Mouse (Mus musculus) brain, adult 2 months (tissue): ENCODE results near the gene Trmt13.
A peak's percentile ranks its signal among the peaks of the same experiment; 100 is the strongest.
"Not testable (repeated sequence)": the region's sequence is repeated elsewhere in the genome, so short reads cannot be mapped to it uniquely, and the experiment has no call there.

Experiments used
- DNase-seq: peaks from one replicate; pipeline ENCODE4 v3.0.0; 2011; ENCODE audit warnings: low read depth, low spot score

Gene Trmt13

DNA sequence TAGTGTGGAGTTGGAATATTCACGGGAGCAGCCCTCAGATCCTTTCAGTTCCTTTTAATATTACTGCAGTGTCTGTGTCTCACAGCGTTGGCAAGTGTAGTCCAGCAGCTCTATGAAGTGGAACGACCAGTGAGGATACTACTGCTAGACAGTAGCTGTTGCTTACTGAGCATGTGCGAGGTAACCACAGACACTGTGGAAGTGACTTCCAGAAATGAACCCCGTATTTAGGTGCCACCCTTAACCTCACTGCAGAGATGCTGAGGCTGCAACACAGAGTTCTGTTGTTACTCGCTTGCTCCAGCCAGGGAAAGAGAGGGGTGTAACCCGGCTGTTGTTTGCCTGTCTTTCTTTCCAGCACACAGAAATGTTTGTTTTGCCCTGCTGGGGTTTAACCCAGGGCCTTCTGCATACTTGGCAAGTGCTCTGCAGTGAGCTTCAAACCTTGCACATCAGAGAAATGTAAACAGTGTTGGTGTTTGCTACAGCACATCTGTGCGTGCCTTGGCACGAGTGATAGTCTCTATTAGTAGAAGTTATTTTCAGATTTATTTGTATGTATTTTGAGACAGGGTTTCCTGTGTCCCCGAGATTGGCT, at the start of gene Trmt13:
TSS of gene Trmt13 (minus strand) at position 293 of the 598 bp plus-strand sequence.
- peak; percentile 79 for DNase-seq

DNA sequence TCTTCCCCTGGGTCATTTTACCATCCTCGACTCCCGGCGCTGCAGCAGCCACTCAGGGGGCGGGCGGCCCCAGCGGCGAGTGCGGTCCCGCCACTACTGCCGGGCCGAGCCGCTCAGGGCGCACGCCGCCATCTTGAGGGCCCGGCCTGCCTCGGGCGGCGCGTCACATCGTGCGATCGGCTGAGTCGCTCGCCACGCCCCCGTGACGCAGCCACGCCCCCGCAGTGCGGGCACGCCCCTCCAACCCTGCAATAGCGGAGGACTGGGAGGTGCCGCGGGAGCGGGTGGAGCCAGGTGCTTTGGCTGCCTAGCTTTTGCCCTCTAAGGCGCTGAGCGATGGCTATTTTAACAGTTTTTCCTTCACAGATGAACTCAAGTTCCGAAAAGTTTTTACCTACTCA, 48.1 kb upstream of the Trmt13 start, which contains the start of gene Mfsd14a:
TSS of gene Mfsd14a (minus strand) at position 215 of the 401 bp plus-strand sequence.
- DNase-seq: peak; percentile 98

DNA sequence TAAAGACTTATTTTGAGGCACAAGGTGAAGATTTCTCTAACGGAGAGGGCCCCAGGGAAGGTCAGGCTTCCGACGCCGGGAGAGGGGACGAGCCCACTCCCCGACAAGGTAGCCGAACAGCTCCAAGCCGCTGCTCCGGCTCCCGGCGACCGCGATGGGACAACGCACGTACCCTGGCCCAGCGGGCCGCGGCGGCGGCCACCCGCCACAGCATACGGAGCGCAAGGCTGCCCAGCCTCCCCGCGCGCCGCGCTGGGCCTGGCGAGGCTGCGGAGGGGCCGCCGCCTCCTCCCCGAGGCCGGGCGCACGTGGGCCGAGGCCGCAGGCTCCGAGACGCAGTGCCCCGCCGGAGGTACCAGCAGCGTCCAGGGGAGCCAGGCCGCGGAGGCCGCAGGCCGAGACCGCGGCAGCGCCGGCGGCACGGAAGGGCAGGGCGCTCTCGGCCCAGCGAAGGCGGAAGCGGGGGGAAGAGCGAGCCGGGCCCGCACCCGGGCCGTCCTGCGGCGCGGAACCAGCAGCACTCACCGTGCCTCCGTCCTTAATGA, 47.6 kb upstream of the Trmt13 start:
- no peak for DNase-seq

DNA sequence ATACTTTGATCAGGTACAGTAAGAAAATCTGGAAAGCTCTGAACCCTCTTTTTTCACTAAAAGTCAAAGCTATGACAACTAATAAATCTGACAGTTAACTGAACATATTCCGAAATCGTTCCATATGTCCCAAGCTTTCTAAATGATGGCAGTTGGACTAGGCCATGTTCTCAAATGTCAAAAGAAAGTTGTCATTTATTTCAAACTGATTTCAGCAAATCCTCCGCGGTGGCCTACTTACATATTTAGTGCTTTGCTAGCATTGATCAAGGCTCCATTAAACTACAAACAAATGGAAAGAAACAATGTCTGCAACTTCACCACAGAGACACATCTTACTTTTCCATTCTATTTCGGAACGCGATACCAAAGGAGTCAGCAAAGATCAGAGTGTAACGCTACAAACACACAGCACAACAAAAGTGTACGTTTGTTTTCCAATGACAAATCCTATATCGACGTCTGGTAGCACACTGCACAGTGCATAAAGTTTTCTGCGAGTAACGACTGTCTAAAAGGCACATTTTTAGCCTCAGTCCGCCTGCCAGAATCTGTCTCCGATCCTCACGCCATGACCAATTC, 47.0 kb upstream of the Trmt13 start:
- DNase-seq: peak; percentile 21

DNA sequence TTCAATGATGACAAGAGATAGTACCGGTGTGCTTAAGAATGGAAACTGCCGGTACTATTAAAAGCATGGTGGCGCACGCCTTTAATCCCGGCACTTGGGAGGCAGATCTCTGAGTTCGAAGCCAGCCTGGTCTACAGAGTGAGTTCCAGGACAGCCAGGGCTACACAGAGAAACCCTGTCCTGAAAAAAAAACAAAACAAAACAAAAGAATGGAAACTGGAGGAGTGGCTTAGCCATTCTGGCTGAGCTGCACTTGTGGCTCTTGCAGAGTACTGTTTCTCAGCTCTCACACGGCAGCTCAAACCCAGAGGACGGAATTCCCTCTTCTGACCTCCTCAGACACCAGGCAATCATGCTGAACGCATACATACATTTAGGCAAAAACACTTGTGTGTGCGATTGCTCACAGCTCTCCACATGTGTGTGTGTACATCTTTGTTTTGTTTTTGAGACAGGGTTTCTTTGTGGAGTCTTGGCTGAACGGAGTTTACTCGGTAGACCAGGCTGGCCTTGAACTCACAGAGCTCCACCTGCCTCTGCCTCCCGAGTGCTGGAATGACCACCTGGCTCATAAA, 45.6 kb upstream of the Trmt13 start:
- no peak for DNase-seq

DNA sequence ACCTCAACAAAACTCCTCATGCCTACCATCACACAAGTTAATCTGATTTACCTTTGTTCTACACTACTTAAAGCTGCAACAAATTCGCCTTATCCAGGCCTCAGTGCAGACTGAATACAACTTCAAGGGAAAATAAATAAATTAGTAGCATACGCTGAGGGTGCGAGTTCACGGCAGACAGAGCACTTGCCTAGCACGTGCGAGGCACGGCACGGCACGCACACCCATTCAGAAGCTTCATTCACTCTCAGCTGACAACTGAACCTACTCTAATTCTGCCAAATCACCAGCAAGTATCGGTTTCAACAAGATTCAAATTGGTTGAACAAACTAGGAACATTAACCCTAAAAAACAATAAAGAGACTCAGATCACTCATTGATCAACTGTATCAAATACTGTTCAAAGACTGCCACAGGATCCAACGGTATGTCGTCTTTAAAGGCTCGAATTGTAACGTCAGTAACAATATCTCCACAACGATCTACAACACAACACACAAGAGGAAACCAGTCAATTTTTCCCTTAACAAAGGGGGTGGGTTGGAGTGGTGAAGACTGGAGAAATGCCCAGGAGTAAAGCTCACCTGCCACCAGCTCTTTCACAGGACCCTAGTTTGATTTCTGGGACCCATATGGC, 44.7 kb upstream of the Trmt13 start:
- no peak for DNase-seq

DNA sequence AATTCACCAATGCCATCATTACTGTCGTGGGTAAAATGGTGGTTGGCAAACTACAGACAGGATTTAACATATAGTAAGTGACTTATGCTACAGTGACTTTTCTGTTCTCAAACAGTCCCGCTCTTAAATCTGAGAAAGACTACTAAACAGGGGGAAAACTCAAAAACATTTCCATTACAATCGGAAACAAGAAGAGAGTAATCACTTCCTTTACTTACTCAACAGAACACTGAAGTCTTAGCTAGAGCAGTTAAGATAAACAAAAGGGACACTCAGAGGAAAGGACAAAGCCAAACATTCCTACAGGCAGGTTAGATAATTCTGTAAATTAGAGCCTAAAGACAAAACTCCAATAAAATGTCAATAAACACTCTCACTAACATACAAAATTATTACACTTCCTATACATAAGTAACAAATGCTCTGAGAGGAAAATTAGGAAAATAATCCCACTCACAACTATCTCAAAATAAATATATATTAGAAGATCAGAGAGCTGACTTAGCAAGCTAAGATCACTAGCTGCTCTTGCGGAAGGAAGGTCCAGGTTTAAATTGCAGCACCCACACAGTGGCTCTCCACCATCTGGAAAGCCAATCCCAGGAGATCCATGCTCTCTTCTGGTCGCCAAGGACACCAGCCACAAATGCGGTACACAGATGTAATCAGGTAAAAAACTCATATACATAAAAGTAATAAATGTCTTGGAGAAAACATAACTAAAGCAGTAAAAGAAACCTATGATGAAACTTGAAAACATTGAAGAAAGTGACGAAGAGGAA, 42.0 kb upstream of the Trmt13 start:
- no peak for DNase-seq

DNA sequence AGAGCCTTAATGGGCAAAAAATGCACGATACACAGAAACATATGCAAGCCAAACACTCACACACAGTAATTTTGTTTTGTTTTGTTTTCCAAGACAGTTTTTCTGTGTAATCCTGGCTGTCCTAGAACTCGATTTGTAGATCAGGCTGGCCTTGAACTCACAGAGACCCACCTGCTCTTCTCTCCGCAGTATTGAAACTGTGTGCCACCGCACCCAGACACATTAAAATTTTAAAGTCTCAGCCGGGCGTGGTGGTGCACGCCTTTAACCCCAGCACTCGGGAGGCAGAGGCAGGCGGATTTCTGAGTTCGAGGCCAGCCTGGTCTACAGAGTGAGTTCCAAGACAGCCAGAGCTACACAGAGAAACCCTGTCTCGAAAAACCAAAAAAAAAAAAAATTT, 39.7 kb upstream of the Trmt13 start:
- not testable (repeated sequence) for DNase-seq

DNA sequence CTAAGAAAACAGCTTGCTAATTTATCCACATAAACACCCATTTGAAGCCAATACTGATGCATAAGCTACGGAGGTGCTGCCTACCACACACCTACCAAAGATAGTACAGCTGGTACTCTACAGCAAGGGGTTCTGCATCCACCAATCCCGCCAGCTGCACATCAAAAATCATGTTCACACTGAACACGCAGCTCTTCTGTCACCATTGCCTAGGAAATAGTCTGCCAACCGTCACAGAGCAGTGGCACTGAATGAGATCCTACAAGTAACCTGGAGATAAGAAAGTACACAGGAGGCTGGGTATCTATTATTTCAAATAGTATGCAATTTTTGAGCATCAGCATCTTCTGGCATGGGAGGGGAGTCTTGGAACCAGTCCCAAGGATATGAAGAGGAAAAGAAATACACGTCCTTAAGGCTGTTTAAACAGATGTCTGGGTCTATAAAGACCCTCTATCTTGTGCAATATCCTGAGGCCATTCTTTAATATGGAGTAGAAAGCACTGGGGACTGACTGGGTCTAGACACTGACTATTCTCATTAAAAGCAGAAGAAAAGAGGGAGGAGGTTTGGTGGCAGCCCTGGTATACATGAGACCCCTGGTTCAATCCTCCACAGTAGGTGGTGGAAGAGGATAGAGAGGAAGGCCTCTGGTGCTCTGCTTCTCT, 39.0 kb upstream of the Trmt13 start:
- peak; percentile 37 for DNase-seq

DNA sequence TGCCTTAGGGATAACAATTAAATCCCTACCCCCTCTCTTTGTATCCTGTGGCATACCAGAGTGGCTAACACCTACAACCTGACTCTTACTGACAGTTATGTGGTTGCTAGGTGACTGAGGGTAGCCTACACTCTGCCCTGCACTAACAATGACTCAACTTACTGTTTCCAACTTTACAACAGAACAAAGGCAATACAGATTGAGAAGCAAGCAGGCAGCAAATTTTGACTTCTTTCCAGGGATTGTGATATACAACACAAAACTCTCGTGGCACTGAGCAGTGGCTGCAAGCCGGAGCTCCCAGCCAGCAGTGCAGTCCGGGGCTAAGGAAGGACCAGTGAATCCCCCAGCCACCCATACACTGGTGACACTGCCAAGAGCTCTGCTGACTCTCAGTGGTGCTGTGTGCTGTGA, 37.7 kb upstream of the Trmt13 start:
- DNase-seq: peak; percentile 71

DNA sequence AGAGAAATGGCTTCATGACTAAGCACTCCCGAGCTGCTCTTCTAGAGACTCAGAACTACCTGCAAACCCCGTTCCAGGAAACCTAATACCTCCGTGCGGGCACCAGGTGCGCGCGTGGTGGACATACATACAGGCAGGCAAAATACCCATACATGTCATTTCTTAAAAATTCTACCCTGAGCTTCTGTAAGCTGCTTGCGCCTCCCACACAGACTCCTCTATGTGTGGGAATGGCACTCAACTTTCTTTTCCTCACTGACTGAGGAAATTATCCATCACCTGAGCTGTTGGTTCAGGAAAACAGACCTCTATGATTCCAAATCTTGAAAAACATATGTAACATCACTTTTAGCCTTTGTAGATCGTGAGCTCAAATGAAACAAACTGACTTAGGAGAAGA, 36.3 kb upstream of the Trmt13 start:
- peak; percentile 36 for DNase-seq

DNA sequence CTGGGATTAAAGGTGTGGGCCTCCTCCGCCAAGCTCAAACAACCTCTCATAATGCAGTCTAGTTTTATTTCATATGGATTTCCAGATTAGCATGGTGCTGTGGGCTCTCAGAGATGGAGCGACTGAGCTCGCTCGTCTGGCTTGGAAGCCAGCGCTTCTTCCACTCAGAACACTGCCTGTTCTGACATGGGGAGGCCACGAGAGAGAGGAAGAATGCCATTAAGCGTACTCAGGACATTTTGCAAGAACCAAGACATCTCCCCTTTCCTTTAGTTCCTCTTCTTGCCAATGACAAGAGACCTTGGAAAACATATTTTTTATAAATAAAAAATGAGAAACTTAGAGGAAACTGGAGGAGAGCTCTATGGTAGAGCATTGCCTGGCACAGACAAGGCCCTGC, 34.4 kb upstream of the Trmt13 start:
- no peak for DNase-seq

DNA sequence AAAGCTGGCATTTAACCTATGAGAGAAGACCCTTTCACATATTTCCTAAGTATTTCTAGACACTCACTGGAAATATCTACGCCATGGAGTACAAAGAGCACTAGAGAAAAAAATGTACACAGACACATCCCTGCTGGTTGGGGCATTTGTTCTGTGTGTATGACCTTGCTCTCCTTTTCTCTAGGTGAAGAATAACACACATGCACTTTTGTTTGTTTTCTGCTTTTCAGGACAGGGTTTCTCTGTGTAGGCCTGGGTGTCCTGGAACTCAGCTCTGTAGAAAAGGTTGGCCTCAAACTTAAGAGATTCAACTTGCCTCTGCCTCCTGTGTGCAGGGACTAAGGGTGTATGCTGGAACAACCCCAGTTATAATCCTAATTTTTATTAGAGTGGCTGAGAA, 32.0 kb upstream of the Trmt13 start:
- DNase-seq: no peak

DNA sequence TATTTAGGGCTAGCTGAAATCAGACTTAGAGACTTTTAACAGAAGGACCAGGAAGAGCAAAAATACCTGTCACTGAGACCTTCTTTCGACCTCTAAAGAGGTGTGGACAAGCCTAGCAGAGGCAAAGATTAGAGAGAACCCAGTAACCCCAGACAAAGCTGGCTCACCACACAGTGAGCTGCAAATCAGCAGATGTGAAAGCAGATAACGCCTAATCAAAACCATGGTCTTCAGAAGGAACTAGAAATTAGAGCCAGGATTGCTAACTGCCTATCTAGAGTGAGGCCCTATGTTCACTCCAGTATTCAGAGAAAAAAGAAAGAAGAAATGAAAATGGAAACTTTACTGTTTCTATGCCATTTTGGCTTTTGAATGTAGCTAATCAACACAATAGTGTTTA, 28.0 kb upstream of the Trmt13 start:
- DNase-seq: no peak

DNA sequence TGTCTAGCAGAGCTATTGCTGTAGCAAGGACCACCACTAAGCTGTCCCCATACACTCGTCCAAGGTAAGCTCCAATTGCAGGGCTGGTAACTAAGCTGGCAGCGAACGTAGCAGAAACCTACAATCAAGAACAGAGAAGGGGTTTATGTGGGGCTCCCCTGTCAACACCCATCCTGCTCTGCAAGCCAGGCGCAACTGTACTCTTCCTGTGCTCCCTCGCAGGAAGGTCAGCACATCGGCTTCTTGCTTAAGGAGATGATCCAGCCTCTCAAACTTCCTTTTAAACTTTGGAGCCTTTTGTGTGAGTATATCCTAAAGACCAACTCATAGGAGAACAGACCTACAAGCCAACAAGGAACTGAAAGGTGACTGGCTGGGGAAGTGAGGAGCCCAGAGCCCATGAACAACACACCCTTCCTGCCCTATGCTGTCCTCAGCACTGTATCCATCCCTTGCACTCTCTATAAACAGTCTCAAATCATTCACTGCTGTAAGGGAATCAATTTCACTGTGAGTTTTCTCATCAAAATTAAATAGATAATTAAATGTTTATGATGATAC, 27.5 kb upstream of the Trmt13 start:
- no peak for DNase-seq

DNA sequence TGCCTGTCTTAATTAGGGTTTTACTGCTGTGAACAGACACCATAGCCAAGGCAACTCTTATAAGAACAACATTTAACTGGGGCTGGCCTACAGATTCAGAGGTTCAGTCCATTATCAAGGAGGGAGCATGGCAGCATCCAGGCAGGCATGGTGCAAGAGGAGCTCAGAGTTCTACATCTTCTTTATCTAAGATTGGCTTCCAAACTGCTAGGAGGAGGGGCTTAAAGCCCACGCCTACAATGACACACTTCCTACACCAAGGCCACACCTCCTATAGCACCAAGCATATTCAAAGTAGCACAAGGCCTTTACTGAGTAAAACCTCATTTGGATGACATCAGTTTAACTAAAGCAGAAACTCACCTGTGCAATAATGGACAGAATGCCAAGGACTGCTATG, 25.6 kb upstream of the Trmt13 start:
- no peak for DNase-seq

DNA sequence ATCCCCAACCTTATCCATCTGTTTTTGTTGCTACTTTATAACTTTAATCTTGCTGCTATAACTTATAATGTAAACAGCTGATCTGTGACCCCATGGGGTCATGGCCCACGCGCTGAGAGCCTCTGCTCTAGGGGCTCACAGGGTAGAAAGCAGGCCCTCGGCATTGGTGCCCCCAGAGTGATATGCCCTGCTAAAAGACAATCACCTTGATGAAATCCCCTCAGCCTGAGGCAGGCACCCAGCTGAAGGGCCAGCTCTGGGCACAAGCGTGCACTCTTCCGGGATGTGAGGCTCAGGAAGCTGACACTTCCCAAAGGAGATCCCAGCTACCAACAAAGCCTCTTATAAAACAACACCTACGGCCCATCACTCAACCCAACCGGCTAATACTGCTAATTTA, 24.2 kb upstream of the Trmt13 start:
- no peak for DNase-seq

DNA sequence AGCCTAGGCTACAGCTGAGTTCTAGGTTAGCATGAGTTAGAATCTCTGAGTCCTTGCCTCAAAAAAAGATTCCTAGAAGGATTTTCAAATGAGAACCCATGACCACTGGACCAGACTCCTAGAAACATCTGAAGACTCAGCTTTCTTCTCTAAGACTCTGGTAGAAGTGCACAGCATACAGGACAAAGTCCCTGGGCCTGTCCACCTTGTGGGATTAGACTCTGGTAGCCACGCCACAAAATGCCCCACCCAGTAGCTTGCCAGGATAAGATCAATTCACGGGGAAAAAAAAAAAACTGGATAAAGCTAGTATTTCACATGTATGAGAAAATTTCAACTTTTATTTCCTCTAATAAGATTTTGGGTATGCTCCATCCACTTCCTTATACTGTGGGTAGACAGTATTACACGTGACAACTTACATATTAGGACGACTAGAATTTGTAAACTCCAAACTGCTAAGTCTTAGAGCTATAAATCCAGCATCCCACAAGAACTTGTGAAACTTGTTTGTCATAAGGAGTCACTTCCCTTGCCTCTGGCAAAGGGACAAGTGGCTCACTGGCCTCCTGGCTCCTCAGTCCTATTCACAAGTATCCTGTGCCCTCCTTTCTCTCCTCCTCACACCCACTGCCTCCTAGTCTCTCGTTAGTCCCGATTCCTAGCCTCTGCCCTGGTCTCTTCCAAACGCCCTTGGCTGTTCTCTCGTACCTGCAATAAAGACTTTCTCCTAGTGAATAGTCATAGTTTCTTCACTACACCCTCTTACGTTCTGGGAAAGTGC, 23.5 kb upstream of the Trmt13 start:
- DNase-seq: no peak

DNA sequence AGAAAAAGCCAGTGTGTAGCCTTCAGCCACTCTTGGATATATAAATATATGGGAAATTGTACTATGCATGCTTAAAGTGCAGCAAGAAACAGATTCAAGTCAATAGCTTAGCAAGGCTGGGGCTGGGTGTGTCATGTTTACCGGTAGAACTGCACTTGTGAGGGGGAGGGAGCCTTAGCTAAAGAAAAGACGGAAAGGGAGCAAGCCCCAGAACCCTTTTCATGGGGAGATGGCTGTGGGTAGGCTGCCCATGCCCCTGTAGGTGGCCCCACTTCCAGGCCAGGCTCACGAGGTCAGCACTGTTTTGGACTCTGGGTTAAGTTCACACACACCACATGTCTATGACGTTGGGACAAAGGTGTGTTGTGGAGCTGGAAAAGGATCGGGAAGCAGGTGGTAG, 21.4 kb upstream of the Trmt13 start:
- no peak for DNase-seq

DNA sequence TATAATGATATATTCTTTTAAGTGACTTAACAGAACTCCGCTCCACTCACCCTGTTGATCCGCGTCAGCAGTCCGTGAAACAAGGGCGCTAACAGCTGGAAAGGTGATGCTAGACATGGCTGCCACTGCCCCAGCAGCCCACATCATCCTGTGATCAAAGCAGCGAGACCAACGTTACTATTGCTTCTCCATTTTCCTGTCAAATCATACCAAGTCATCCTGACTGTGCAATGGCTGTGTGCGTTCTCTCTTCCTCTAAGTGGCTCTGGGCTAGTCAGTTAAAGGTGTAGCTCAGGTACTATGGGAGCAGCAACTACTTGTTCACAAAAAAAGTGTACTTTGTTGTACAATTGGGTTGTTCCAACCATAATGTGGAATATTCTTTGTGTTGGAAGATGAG, 20.5 kb upstream of the Trmt13 start:
- DNase-seq: no peak
